Mouse (Mus musculus) adrenal gland, adult 18-20 months (tissue): ENCODE data around the gene Kir3dl1. TPM values are rescaled to one million over a fixed set of nuclear protein-coding genes. Genes with fewer than 3 reads are reported as not detected.
"Not testable (repeated sequence)": the region's sequence is repeated elsewhere in the genome, so short reads cannot be mapped to it uniquely, and the experiment has no call there.

Experiments used
- DNase-seq, 2 experiments: peaks; one replicate each; pipeline ENCODE4 v3.0.0; 2021 to 2022; ENCODE audit warnings: low spot score in 2 of 2
- long read RNA-seq, 2 experiments: library from polyadenylated mRNA; stranded (forward); transcript quantifications; one replicate each; pipeline ENCODE4 v2.0.0; 2021
- total RNA-seq, 2 experiments: library from RNA; stranded (reverse); gene quantifications; 1 replicate in 1 of 2; 2 replicates in 1 of 2; pipeline ENCODE4 v1.2.3; 2021

The Kir3dl1 gene
- total RNA-seq, result not detected
- long read RNA-seq, experiment 1, result 0 reads
- long read RNA-seq, experiment 2, result 0 reads

DNA sequence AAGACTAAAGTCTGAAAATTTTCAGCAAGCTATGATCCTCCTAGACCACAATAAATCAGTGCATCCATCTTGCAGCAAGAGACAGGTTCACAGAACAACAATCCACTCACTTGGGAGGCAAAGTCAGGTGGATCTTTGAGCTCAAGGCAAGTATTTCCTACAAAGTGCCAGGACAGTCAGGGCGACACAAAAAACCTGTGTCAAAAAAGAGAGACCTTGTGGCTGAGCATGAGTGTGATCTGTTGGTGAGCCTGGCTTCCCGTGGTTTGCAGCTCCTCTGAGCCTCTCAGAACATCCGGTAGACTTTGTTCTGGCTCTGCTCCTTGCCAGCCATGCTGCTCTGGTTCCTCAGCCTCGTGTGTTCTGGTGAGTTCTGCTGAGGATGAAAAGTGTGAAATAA is at the start of gene Kir3dl1:
TSS of gene Kir3dl1 (plus strand) at position 301 of the 400 bp plus-strand sequence.
- not testable (repeated sequence) for DNase-seq

DNA sequence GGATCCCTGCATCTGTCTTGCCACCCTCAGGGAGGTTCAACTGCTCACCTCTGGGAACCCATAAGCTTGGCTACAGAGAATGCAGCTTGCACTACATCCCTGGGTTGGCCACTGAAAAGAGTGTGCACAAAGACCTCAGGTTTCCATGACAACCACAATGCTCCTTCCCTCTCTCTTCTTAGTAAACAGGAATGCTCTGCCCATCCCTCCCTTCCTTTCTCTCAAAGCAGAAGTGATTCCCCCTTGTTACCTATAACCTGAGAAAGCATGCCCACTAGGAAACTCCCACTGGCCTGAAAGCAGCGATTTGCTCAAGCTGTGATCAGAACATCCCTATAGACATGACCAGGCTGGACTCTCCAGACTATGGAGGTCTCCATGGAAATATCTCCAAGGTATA is 26.2 kb downstream of the Kir3dl1 start, which contains the start of gene Kir3dl2:
TSS of gene Kir3dl2 (minus strand) at position 101 of the 400 bp plus-strand sequence.
- DNase-seq, result not testable (repeated sequence)

GRCm38 (mm10) chrX:136569094-136569493 is 51.3 kb downstream of the Kir3dl1 start:
- not testable (repeated sequence) for DNase-seq

Other genes starting within 250 kb of the Kir3dl1 start
- 100 to 1,000 TPM in 1 of 2 experiments, 10 to 100 TPM in 1; 89.5 to 140 TPM for gene Bex3, start 247.7 kb upstream of the Kir3dl1 start, total RNA-seq
- gene Kir3dl2, start 26.1 kb downstream of the Kir3dl1 start, total RNA-seq, result not detected
- 10 to 100 TPM; 28.3 to 35.3 TPM for gene Tceal3, start 72.8 kb downstream of the Kir3dl1 start, total RNA-seq
- 10 to 100 TPM in 1 of 2 experiments, 1 to 10 TPM in 1; 8.3 to 10.8 TPM for gene Tceal1, start 190.0 kb downstream of the Kir3dl1 start, total RNA-seq
- 100 to 1,000 TPM; 351 to 423 TPM for gene Morf4l2, start 225.7 kb downstream of the Kir3dl1 start, total RNA-seq